Mouse (Mus musculus) c-Kit-positive CD71-positive TER-119-negative erythroid progenitor cells, embryonic 14.5 days (primary cell): ENCODE results near the gene Myo15b.

Experiments used
- DNase-seq: peaks from one replicate; pipeline ENCODE4 v3.0.0-alpha.2; 2013; ENCODE audit warnings: low read depth

Gene Myo15b

GRCm38 (mm10) chr11:115858354-115858753 is at the start of gene Myo15b:
Gene Myo15b (plus strand): TSS chr11:115858406.
- no peak for DNase-seq

DNA sequence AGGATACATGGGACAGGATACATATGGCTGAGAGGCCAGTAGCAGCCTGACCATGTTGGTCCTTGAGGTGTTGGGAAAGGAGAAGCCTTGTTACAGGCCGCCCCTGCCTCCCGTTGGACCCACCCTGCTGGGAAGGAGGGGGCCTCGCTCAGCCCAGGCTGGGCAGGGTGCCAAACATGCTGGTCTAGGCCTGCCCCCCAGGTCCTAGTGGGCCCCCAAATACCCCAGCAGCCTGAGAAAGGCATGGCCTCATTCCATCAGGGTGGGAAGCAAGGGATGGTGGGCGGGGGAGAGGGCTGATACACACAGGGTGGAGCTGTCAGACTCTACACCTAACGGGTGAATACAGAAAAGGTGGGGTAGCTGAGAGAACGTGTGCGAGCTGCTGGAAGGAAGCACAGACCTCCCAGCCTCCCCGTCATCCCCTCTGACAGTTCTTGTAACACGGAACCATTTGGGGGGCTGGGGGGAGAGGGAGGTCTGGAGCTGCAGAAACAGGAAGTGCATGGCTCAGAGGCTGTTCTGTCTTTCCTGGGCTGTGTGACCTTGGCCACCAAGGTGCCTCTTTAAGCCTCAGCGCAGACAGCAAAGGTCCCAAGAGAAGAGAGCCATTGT is 49.4 kb upstream of the Myo15b start:
- DNase-seq: no peak

DNA sequence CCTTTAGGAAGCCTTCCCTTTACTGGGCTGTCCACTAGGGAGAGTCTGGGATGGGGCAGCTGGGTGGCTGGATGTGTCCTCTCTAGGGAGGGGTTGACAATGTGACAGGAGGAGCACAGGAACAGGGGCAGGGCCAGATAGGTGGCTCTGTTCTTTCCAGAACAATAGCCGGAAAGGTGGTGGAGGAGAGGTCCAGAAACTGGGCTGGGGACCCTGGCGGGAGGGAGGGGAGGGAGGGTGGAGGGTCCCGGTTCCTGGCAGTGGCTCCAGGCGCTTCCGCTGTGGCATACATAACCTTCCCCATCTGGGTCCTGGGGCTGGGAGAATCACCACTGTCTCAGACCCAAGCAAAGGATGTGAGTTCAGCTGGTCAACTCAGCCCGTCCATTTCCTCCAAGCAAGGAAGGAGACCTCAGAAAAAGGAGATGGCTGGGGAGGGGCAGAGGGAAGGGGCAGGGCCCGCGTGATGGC is 48.9 kb upstream of the Myo15b start:
- DNase-seq: no peak

DNA sequence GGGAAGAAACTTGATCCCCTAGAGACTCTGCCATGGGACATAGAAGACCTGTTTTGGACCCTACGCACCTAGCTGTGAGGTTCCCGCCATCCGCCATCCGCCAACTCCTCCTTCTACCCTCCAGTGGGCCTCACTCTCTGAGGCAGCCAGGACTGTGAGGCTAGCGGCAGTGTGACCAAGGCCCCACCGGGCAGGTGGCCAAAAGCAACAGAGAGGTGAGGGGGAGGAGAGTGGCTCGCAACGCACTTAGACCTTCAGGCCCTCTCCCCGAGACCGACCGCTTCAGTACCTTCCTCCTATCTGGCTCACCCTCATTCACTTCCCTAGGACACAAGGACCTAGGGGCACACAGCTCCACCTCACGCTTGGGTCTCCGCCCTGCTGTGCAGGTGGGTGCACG is 47.8 kb upstream of the Myo15b start:
- no peak for DNase-seq

DNA sequence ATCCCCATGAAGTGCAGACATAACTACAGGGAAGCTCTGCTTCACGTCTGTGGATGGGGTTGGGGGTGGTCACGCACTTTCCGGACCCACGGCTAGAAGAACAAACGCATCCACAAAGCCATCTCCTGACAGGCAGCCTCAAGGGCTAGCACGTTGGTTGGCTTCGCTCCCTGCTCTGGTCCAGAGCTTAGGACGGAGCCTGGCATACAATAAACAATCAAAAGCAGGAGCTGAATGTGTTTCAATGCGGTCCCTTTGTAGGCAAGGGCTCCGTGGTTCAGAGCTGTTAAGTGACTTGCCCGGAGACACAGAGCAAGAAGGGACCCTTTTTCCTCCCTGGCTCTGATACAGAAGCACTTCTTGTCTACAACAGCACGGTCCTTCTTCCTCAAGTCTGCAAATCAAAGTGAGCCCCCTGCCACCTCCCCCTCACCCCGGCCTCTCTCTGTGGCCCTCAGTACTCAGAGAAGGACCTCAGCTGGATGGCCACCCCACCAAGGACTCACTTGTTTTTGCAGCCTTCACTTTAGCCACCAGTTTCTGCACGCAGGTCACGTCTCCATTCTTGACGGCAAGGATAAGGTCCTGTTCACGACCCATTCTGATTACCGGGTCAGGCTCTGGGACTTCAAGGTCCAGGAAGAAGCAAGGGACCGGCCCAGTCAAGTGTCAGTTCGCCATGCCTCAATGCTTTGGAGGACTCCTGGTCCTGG is 46.7 kb upstream of the Myo15b start:
- no peak for DNase-seq

DNA sequence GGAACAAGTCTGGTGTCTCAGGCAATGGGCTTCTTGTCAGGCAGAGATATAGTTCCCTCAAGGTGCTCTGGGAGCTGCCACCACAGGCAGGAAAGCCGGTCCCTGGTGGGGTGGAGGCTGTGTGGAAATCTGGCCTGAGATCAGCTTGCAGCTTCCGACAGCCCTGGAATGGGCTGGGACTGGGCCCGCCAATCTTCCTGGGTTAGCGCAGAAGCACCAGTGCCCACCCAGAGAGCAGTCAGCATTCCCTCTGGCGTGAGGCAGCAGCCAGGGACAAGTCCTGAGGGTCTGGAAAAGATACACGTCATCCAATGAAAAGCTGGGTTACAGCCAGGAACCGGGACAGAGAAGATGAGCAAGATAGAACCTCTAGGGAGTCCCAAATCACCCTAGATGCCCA is 46.1 kb upstream of the Myo15b start:
- DNase-seq: no peak

DNA sequence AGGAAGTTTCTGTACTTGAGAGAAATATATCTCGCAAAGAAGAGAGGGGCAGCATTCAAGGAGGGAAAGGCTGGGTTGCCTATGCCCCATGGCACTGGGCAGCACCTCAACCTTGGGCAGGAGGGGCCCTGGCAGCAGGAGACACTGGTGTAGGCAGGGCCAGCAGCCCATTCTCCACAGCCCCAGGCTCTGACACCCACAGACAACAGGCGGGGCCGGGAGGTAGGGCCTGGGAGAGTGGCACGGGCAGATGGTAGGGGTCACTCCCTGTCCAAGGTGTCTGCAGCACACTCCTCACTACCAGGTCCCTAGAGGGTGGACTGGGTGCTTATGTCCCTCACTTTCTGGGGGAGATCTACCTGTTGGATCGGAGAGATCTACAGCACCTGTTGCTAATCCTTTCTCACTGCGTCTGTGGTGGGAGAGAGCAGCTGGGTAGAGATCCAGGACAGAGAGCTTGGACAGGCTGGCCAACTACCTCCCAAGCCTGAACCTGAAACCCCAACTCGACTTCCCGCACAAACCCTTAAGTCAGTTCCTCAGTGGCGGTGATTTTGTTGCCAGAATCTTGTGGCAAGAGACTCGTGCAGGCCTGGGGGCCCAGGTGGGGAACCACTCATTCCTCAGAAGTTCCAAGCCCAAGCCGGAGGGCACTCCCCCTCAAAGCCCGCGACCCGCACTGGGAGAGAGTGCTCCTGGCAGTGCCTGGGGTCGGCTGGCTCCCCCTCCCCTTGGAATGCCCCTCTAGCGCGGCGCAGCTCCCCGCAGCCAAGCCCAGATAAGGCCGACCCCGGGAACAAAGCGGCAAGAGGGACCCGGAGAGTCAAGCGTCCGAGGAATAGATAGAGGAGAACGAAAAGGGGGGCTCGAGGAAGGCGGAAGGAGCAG is 45.4 kb upstream of the Myo15b start:
- DNase-seq: no peak

GRCm38 (mm10) chr11:115813507-115814296 is 44.5 kb upstream of the Myo15b start, which contains the start of gene Caskin2:
Gene Caskin2 (minus strand): TSS chr11:115813639.
- peak; percentile 94 for DNase-seq

GRCm38 (mm10) chr11:115814605-115815450 is 43.4 kb upstream of the Myo15b start, which contains the start of gene Tsen54:
Gene Tsen54 (plus strand): TSS chr11:115814724.
- DNase-seq: peak; percentile 75

- DNase-seq: no peak
These were observed 40.9 kb upstream of the Myo15b start for GRCm38 (mm10) chr11:115817331-115817730.

GRCm38 (mm10) chr11:115819915-115820623 is 38.1 kb upstream of the Myo15b start:
- no peak for DNase-seq

DNA sequence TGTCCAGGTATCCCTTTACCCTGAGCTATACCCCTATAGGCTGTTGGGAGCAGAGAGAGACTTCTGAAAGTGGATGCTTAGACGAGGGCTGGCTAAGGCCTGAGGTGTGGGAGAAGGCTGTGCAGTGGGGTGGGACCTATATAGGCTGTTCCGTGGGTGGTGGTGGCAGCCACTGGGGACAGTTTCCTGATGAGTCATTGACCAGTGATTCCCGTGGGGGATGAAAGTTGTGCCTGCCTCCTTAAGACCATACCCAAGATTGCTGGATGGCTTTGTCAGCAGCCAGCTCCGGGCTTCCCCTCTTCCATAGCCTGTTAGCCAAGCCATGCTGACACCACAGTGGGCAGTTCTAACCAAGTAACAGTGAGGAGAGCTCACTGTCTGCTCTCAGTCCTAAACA is 37.2 kb upstream of the Myo15b start:
- DNase-seq: no peak

GRCm38 (mm10) chr11:115823774-115824740 is 34.1 kb upstream of the Myo15b start, which contains the start of gene Llgl2:
Gene Llgl2 (plus strand): TSS chr11:115824049.
- peak; percentile 88 for DNase-seq

DNA sequence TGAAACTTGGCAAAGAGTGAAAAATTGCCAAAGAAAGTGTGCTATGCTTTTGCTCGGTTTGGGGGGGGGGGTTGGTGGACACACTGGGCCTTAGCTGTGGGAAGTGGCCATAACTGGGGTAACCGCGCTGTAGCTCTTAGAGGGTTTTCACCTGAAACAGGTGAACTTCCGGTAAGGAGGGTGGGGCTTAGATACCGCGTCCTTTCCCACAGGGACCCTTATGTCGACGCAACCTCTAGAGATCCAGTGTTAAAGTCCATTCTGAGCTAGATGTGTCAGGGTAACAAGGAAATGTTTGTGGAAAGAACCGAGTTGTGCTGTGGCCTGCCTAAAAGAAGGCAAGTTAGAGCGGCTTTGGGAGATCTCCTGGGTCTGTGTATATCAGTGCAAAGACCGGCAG is 33.4 kb upstream of the Myo15b start:
- DNase-seq: no peak

- DNase-seq: no peak
These were observed 31.7 kb upstream of the Myo15b start for GRCm38 (mm10) chr11:115826487-115826886.

GRCm38 (mm10) chr11:115827624-115828023 is 30.6 kb upstream of the Myo15b start:
- no peak for DNase-seq

GRCm38 (mm10) chr11:115829036-115829435 is 29.2 kb upstream of the Myo15b start:
- no peak for DNase-seq

DNA sequence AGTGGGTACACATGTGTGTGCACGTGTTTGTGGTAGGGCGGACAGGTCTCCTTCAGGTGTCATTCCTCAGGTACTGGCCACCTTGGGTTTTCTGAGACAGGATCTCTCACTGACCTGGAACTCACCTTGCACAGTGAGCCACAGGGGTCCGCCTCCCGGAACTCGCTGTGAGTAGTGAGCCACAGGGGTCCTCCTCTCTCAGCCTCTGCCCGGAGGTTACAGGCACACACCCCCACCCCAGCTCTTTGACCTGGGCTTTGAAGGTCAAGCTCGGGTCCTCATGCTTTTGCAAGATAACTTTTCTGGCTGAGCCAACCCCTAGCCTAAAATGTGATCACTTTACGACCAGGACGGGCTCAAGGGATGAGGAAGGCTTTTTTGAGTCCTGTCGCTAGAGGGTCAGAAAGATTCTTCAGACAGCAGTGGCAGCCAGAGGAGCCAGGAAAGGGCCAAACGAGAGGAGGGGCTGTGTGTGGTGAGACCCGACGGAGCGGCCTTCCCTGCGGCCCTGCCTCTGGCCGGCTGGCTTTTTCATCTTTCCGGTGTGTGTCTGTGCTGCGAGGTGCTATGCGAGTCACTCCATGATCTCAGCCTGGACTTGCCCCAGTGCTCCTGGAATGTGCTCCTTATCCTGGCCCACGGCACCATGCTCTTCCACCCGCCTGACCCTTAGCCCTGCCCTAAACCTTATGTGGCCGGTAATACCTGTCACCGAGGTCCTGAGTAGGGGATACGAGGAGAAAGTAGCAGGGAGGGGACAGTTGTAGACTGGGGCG is 27.5 kb upstream of the Myo15b start:
- no peak for DNase-seq
